Mouse (Mus musculus): ENCODE measurements around the gene Cryga. TPM values are rescaled to one million over a fixed set of nuclear protein-coding genes. Genes with fewer than 3 reads are reported as not detected.

Cryga gene
- polyA plus RNA-seq, 1 experiment from 2014 or later, result 0.26 TPM

DNA sequence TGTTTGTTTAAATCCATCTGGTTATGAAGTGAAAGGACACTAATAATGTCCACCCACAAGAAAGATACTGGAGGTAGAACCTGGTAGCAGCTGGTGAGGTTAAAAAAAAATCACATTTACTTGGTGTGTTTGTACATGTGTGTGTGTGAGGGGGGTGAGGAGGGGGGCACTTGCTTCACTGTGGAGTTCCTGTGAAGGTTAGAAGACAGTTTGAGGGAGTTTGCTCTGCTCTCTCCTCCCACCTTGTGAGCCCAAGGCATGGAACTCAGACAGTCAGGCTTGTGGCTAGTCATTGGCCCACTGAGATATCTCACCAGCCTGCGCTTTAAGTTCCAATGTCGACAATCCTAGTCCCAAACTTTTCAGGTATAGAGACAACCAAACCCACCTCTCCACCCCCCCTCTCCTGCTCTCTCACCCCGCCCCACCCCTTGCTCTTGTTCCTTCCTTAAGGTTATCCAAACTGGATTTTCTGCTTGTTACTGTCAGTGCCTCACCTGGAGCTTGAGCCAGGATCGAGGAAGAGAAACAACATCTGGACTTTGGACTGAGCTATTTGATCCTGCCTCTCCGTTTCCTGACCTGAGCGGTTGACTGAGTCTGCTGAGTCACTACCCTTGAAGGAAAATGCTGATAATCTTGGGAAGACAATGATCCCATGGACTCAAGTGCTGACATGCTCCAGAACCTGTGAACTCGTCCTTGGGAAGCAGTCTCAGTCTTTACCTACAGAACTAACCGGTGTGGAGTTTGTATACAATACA lies 15.2 kb upstream of the Cryga start:
- Histone ChIP-seq H3K9me3 (no peaks in the 10 kb centered on the region), H3K4me2 (no peak overlapping the region), H3K4me1 (replicated peaks) (no peaks in the 10 kb centered on the region), H3K27me3 (no peaks in the 10 kb centered on the region), H3K36me3 (no peaks in the 10 kb centered on the region), H3K27ac (replicated peaks) (no peak overlapping the region), H3K9ac (no peak overlapping the region), H3K4me3 (no peak overlapping the region)
- no peak for ATAC-seq (ENCODE audit: low FRiP score, low read depth)
- WGBS, result 85% methylated on average over 8 of the region's 8 CpGs

DNA sequence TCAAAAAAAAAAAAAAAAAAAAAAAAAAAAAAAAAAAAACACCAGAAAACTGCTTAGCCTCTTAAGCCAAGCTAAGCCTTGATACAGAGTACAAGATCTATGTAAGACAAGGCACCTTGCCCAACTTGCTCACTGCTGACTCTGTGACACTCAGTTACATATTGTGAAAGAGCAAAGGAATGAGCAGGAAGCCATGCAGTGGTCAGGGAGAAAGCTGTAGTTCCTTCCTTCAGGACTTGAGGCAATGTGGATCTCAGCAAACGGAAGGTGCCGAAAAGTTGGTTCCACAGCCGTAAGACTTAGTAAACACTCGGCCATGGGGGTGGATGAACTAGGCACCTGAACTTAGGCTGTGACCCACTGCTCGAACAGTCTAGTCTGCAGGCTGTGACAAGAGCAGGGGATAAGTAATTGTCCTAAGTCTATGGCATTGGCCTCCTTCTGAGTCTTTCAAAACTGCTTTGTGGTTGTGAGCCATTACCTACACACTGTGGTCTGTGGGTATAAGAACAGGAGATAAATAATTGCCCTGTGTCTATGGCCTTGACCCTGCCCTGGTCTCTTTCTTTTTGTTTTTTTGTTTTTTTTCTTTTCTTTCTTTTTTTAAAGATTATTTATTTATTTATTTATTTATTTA lies 10.5 kb upstream of the Cryga start:
- 88% methylated on average over 5 of the region's 5 CpGs for WGBS
- ATAC-seq (ENCODE audit: low FRiP score, low read depth), result no peak
- peaks cover 8% of the 10 kb centered on the region; the same call in 1 of the 2 replicates for H3K4me1 ChIP-seq (replicated peaks)

DNA sequence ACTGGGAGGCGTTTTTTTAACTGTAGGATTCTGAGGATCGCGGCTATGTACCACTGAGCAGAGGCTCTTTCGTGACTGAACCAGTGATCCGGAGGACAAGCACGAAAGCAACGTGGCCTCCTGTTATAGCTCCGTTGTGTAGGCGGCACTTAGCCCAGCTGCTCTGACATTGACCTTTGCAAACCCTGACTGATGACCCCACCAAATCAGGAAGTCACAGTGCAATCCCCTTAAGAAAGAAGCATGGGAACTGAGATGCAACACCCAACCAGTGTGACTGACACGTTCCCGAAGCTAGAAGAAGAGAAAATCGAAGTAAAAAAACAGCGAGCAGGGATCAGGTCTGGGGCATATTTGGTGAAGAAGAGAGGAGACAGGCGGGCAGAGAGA lies 9.6 kb upstream of the Cryga start:
- Histone ChIP-seq H3K4me3 (no peak overlapping the region), H3K27me3 (no peaks in the 10 kb centered on the region), H3K4me1 (replicated peaks) (peaks cover 8% of the 10 kb centered on the region; the same call in 1 of the 2 replicates), H3K4me2 (peak overlapping the region; percentile 45), H3K27ac (replicated peaks) (no peak overlapping the region), H3K9me3 (no peaks in the 10 kb centered on the region), H3K36me3 (no peaks in the 10 kb centered on the region), H3K9ac (no peak overlapping the region)
- WGBS, result 41% methylated on average over 14 of the region's 14 CpGs
- ATAC-seq (ENCODE audit: low FRiP score, low read depth), result no peak

More for the DNA sequence above, 10.5 kb upstream of the Cryga start:
- no peaks in the 10 kb centered on the region for H3K27me3 ChIP-seq
- H3K9ac ChIP-seq, result no peak overlapping the region
- no peak overlapping the region for H3K27ac ChIP-seq (replicated peaks)
- H3K36me3 ChIP-seq, result no peaks in the 10 kb centered on the region
- H3K4me3 ChIP-seq, result no peak overlapping the region
- H3K4me2 ChIP-seq, result no peak overlapping the region
- no peaks in the 10 kb centered on the region for H3K9me3 ChIP-seq

DNA sequence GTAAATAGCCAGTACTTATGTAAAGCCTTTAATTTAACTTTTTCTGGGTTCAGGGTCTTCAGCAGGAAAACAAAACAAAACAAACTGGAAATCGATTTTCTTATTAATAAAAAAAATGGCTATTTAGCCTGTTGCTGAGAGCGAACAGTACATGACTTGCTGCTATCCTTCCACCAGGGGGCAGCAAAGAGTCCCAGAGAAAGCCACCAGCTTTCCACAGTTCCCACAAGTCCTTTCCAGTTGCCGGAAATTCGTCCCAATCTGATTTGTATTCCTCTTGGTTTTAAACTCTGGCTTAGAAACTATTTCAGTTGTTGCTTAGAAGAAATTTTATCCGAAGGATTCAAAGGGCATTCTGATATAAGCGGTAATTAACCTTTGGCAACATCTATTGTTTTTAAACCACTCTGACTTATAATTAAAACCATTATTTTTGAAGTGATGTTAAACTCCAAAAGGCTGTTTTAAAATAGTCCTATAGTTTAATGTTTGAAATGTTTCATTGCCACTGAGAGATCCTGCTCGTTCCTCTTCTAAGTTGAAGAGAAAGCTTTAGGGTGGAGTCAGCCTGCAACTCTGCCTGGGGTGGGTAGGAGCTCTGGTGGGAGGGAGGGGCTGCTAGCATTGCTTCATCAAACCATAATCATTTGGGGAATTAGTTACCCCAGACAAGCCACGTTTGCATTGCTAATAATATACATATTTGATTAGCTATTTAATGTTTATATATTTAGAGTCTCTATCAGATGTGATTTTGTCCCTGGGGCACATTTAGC lies 9.0 kb upstream of the Cryga start:
- 12% methylated on average over 8 of the region's 8 CpGs for WGBS

DNA sequence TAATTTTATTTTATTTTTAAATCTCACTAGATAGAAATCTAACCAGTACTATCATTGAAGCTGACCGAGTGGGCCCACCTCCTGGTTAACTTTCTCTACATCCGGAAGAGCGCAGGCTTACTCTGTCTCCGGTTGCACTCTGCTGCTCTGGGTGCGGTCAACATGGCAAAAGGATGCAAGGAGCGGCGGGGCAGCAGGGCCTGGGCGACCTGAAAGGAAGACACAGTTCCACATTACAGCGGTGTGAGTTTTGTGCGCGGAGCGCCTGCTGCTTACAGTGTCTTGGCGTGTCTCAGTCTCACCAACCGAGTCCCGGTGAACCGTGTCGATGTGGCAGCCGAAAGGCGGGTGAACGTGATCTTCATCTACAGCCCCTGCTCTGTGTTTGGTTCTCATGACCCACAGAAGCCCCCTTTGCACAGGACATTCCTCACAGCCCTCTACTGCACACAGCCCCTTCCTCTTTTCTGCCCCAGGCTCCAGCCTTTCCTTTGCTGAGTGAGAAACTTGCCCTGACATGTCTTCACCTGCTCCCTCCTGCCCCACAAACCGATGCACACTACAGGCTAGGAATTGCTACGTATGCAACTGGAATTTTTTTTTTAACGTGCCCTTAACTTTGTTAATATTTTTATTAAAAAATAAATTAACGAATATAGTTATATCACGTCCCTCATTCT lies 6.7 kb upstream of the Cryga start:
- no peak overlapping the region for H3K4me2 ChIP-seq
- H3K27ac ChIP-seq (replicated peaks), result no peak overlapping the region
- H3K9ac ChIP-seq, result no peak overlapping the region
- H3K9me3 ChIP-seq, result no peaks in the 10 kb centered on the region
- WGBS, result 76% methylated on average over 25 of the region's 25 CpGs
- H3K4me3 ChIP-seq, result no peak overlapping the region
- no peaks in the 10 kb centered on the region for H3K27me3 ChIP-seq
- H3K4me1 ChIP-seq (replicated peaks), result peaks cover 8% of the 10 kb centered on the region; the same call in 1 of the 2 replicates
- H3K36me3 ChIP-seq, result no peaks in the 10 kb centered on the region
- no peak for ATAC-seq (ENCODE audit: low FRiP score, low read depth)

More for the DNA sequence above, 9.0 kb upstream of the Cryga start:
- H3K4me1 ChIP-seq (replicated peaks), result peaks cover 8% of the 10 kb centered on the region; the same call in 1 of the 2 replicates
- no peak overlapping the region for H3K9ac ChIP-seq
- peak overlapping the region; percentile 45 for H3K4me2 ChIP-seq
- H3K27ac ChIP-seq (replicated peaks), result no peak overlapping the region
- H3K4me3 ChIP-seq, result 0 out of 2 replicates have a peak overlapping the region, but pooled peaks have one; percentile 6
- H3K36me3 ChIP-seq, result no peaks in the 10 kb centered on the region
- ATAC-seq (ENCODE audit: low FRiP score, low read depth), result peak; percentile 65; the same call in 1 of the 2 replicates
- no peaks in the 10 kb centered on the region for H3K27me3 ChIP-seq
- H3K9me3 ChIP-seq, result no peaks in the 10 kb centered on the region

DNA sequence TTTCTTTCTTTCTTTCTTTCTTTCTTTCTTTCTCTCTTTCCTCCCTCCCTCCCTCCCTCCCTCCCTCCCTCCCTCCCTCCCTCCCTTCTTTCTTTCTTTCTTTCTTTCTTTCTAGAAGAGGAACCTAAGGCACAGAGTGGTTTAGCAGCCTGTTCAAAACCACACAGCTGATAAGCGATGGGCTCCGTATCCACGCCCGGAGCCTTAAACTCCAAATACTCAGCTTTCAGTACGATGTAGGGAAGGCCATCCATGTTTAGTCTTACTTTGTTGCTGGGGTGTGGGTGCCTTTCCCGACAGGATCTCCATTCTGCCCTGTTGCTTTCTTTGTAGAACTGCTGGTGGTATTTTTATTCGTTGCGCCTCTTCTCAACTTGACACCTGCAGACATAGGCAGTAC lies 6.0 kb upstream of the Cryga start:
- no peak overlapping the region for H3K4me2 ChIP-seq
- H3K27ac ChIP-seq (replicated peaks), result no peak overlapping the region
- peaks cover 8% of the 10 kb centered on the region; the same call in 1 of the 2 replicates for H3K4me1 ChIP-seq (replicated peaks)
- no peaks in the 10 kb centered on the region for H3K27me3 ChIP-seq
- H3K9me3 ChIP-seq, result no peaks in the 10 kb centered on the region
- H3K9ac ChIP-seq, result no peak overlapping the region
- no peak overlapping the region for H3K4me3 ChIP-seq
- H3K36me3 ChIP-seq, result no peaks in the 10 kb centered on the region
- 92% methylated on average over 8 of the region's 8 CpGs for WGBS
- no peak for ATAC-seq (ENCODE audit: low FRiP score, low read depth)

DNA sequence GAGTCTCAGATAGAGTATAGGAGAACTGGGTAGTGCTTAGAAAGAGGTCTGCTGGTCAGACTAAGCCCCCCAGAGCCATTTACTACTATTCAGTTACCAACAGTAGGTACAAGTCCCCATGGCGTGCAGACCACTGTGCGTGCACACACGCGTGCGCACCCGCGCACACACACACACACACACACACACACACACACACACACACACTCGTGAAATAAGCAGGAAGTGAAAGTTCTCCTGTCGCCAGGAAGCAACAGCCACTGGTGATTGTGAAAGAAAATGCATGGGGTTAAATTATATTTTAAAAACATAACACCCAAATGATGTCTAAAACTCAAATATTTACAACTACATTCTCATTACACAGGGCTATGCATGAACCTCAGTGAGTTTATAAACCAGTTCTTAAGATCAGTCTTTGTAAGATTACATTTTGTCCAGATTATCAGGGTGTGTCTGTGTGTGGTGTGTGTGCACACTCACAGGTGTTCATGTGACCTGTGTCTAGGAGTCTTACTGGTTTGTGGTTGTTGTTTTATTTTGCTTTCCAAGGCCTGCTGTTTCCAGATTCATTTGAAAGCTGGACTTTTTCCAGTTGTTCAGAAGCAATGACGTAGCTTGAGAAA lies 4.6 kb upstream of the Cryga start:
- Histone ChIP-seq H3K9ac (no peak overlapping the region), H3K4me3 (no peak overlapping the region), H3K27ac (replicated peaks) (no peak overlapping the region), H3K9me3 (no peaks in the 10 kb centered on the region), H3K4me2 (no peak overlapping the region), H3K27me3 (no peaks in the 10 kb centered on the region), H3K36me3 (no peaks in the 10 kb centered on the region), H3K4me1 (replicated peaks) (peaks cover 4% of the 10 kb centered on the region; the same call in 1 of the 2 replicates)
- 90% methylated on average over 10 of the region's 10 CpGs for WGBS
- ATAC-seq (ENCODE audit: low FRiP score, low read depth), result no peak

DNA sequence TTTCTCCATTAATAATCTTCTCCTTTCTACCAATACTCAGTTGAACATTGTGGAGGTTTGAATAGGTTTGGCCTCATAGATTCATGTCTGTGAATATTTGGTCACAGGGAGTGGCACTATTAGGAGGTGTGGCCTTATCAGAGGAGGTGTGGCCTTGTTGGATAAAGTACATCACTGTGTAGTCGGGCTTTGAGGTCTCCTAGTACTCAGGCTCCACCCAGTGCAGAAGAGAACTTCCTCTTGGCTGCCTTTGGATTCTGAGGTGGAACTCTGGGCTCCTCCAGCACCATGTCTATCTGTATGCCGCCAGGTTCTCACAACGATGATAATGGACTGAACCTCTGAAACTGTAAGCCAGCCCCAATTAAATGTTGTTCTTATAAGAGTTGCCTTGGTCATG lies 6.2 kb downstream of the Cryga start:
- ATAC-seq (ENCODE audit: low FRiP score, low read depth), result no peak
- Histone ChIP-seq H3K36me3 (no peaks in the 10 kb centered on the region), H3K4me1 (replicated peaks) (no peaks in the 10 kb centered on the region), H3K9ac (no peak overlapping the region), H3K9me3 (no peaks in the 10 kb centered on the region), H3K27ac (replicated peaks) (no peak overlapping the region), H3K4me2 (no peak overlapping the region), H3K4me3 (no peak overlapping the region), H3K27me3 (no peaks in the 10 kb centered on the region)
- WGBS, result 81% methylated on average over 3 of the region's 3 CpGs

DNA sequence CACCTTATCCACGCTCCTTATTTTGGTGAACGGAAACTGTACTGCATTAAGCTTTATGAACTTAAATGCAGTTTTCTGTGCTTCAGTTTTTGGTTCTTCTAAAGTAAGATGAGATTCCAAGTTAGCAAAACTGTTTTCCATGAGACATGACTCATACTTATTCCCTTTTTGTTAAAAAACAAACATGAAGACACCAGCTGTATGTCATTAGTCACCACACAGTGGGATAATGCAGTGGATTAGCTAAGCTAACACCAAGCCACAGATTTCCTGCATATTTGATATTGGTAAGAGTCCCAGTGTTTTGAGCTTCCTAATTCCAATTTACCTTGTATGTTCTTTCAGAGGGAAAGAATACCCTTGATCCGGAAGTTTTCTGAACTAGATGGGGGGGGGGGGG lies 11.6 kb downstream of the Cryga start:
- Histone ChIP-seq H3K4me1 (replicated peaks) (no peaks in the 10 kb centered on the region), H3K27me3 (no peaks in the 10 kb centered on the region), H3K27ac (replicated peaks) (no peak overlapping the region), H3K9me3 (no peaks in the 10 kb centered on the region), H3K4me3 (no peak overlapping the region), H3K9ac (no peak overlapping the region), H3K4me2 (no peak overlapping the region), H3K36me3 (no peaks in the 10 kb centered on the region)
- no peak for ATAC-seq (ENCODE audit: low FRiP score, low read depth)
- WGBS, result 95% methylated on average over 3 of the region's 3 CpGs

DNA sequence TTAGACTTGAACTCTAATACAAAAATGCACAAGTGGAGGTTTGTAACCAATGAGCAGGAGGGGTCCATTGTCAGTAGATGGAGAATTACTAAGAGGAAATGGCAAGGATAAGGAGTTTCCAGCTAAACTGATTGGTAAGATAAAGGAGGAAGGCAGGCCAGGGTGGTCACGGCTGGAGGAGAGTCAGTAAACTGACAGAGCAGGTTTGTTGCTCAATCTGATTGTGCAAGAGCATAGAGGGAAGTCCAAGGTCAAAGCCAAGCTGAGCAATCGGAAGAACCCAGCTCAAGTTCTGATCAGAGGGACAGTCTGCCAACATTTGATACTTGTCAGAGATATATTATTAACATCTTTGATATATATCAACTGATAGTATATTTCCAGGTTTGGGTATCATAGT lies 12.8 kb downstream of the Cryga start:
- ATAC-seq (ENCODE audit: low FRiP score, low read depth), result no peak
- Histone ChIP-seq H3K4me3 (no peak overlapping the region), H3K4me2 (no peak overlapping the region), H3K9ac (no peak overlapping the region), H3K9me3 (no peaks in the 10 kb centered on the region), H3K27ac (replicated peaks) (no peak overlapping the region), H3K36me3 (no peaks in the 10 kb centered on the region), H3K4me1 (replicated peaks) (no peaks in the 10 kb centered on the region), H3K27me3 (no peaks in the 10 kb centered on the region)
- whole genome bisulfite sequencing, result 79% methylated on average over 2 of the region's 2 CpGs

DNA sequence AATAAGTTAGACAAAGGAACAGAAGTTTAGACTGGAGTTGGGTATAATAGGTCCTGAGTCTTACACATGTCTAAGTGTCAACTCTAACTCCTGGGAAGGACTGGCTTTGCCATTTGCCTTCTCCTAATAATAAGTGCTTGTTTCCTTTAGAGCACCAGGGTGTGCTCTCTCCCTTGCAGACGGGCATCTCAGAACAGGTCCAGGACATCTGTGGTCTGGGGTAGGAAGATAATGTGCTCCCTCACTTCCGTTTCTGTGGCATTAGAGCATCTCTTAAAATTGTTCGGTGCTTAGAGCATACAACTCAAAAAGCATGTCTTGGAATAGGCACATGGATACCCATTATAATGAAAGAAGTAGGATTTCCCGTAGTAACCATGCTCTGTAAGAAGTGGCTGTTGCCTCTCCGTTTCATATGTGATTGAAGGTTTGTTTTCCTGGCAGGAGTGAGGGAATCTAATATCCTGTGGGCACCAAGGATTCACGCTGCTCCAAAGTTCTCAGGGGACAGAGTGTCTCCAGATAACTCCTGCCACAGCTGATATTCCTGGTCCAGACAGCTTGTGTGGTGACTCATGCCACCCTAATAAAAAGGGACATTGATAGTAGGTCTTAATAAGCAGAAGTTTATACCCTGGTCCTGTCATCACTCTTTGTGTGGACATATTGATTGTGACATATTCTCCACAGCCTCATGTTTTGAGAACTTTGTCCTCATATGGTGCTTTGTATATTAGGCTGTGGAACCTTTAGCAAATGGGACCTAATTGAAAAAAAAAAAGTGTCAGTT lies 14.4 kb downstream of the Cryga start:
- no peaks in the 10 kb centered on the region for H3K4me1 ChIP-seq (replicated peaks)
- H3K4me3 ChIP-seq, result no peak overlapping the region
- ATAC-seq (ENCODE audit: low FRiP score, low read depth), result no peak
- no peaks in the 10 kb centered on the region for H3K9me3 ChIP-seq
- no peak overlapping the region for H3K4me2 ChIP-seq
- no peaks in the 10 kb centered on the region for H3K36me3 ChIP-seq
- H3K27me3 ChIP-seq, result no peaks in the 10 kb centered on the region
- 79% methylated on average over 6 of the region's 6 CpGs for WGBS
- H3K9ac ChIP-seq, result no peak overlapping the region
- no peak overlapping the region for H3K27ac ChIP-seq (replicated peaks)
